17 mouse cellular contexts compared by ENCODE assay signal in genomic region chr8:4837719-4838118, GRCm38 (mm10). TPM values are rescaled to one million over a fixed set of nuclear protein-coding genes. Genes with fewer than 3 reads are reported as not detected.
DNase-seq lines count a peak whose midpoint lies in the region; ATAC-seq and TF ChIP-seq lines count a peak whose summit lies in the region.
"Had no signal": no experiment of that assay in that cellular context is flagged by ENCODE, and none has a peak within 500 bp of the region (broad histone marks: within the 10 kb centered on the region; RNA-seq: fewer than 3 reads in every experiment).

No protein-coding gene starts in this region.

- no peak for DNase-seq in kidney, adult 11 months
- DNase-seq in liver (no peak), Patski (ENCODE audit: low read depth, low spot score) (peak; percentile 59)
- DNase-seq in kidney, postnatal 14 days = peak; percentile 16
- DNase-seq in yolk sac, embryonic 10.5 days (ENCODE audit: low spot score) = no peak
- DNase-seq: adrenal gland, postnatal 36 days; cerebellum, adult 9-10 months; gastrocnemius, adult 2 months; layer of hippocampus, adult 9-11 months; right cerebral cortex, adult 18-20 months; right cerebral cortex, postnatal 4 days had no signal

- no peak overlapping the region for H3K9ac ChIP-seq in kidney, embryonic 14.5 days (ENCODE audit: low read depth, low read length)
- no peak overlapping the region for H3K9ac ChIP-seq in liver, embryonic 15.5 days
- H3K9ac ChIP-seq: forebrain, embryonic 13.5 days; hindbrain, embryonic 12.5 days had no signal

- CTCF ChIA-PET in Patski (lab: Charles Lee) = no interaction called here

- H3K4me1 ChIP-seq in kidney, embryonic 14.5 days (ENCODE audit: control insufficient read depth, insufficient read depth, low read length) = no peaks in the 10 kb centered on the region
- no peaks in the 10 kb centered on the region for H3K4me1 ChIP-seq in liver, embryonic 15.5 days (replicated peaks)
- H3K4me1 ChIP-seq: forebrain, embryonic 13.5 days; hindbrain, embryonic 12.5 days had no signal

- H3K36me3 ChIP-seq in kidney, embryonic 14.5 days (ENCODE audit: control insufficient read depth, insufficient read depth, low read length) = no peaks in the 10 kb centered on the region
- no peaks in the 10 kb centered on the region for H3K36me3 ChIP-seq in liver, embryonic 15.5 days (replicated peaks)
- H3K36me3 ChIP-seq: hindbrain, embryonic 12.5 days had no signal

- peak; percentile 86 for ATAC-seq in kidney, embryonic 14.5 days (ENCODE audit: low FRiP score, low TSS enrichment)
- ATAC-seq in liver, embryonic 15.5 days (ENCODE audit: insufficient read depth) = 0 out of 2 replicates have a peak, but pooled peaks have one; percentile 22
- ATAC-seq in Patski = peak; percentile 95
- ATAC-seq: forebrain, embryonic 13.5 days had no signal

- in situ Hi-C loops in Patski (cut with MboI; ENCODE audit: low pct_unique_long_range_greater_than_20kb) = no loop called here

- no peak overlapping the region for H3K4me3 ChIP-seq in kidney, embryonic 14.5 days (ENCODE audit: low read length)
- H3K4me3 ChIP-seq in liver, embryonic 15.5 days (replicated peaks) = no peak overlapping the region
- H3K4me3 ChIP-seq: forebrain, embryonic 13.5 days; gastrocnemius, adult 2 months; hindbrain, embryonic 12.5 days; left cerebral cortex, adult 2 months had no signal

- WGBS in kidney, embryonic 14.5 days = 68% methylated on average over 2 of the region's 2 CpGs
- 44% methylated on average over 2 of the region's 2 CpGs for WGBS in liver, embryonic 15.5 days (ENCODE audit: insufficient replicate concordance)

- H3K27ac ChIP-seq in kidney, embryonic 14.5 days (ENCODE audit: low read depth, low read length) = no peak overlapping the region
- 0 out of 2 replicates have a peak overlapping the region, but pooled peaks have one; percentile 42 for H3K27ac ChIP-seq in liver, embryonic 15.5 days (replicated peaks)
- H3K27ac ChIP-seq: forebrain, embryonic 13.5 days; gastrocnemius, adult 2 months; hindbrain, embryonic 12.5 days; left cerebral cortex, adult 2 months had no signal

- H3K27me3 ChIP-seq in kidney, embryonic 14.5 days (ENCODE audit: control insufficient read depth, insufficient read depth, low read length) = no peaks in the 10 kb centered on the region
- H3K27me3 ChIP-seq in liver, embryonic 15.5 days = no peaks in the 10 kb centered on the region
- H3K27me3 ChIP-seq in Patski = no peaks in the 10 kb centered on the region
- H3K27me3 ChIP-seq: forebrain, embryonic 13.5 days; hindbrain, embryonic 12.5 days had no signal

- no peaks in the 10 kb centered on the region for H3K9me3 ChIP-seq in kidney, embryonic 14.5 days (ENCODE audit: control insufficient read depth, low read length)
- no peaks in the 10 kb centered on the region for H3K9me3 ChIP-seq in liver, embryonic 15.5 days (replicated peaks)
- H3K9me3 ChIP-seq: forebrain, embryonic 13.5 days; hindbrain, embryonic 12.5 days had no signal

- H3K4me2 ChIP-seq in kidney, embryonic 14.5 days (replicated peaks; ENCODE audit: low read depth, low read length) = no peak overlapping the region
- no peak overlapping the region for H3K4me2 ChIP-seq in liver, embryonic 15.5 days
- H3K4me2 ChIP-seq: forebrain, embryonic 13.5 days; hindbrain, embryonic 12.5 days; midbrain, embryonic 11.5 days had no signal

- POLR2A ChIA-PET in Patski (lab: Charles Lee) = no interaction called here

- TF ChIP-seq CTCF in Patski (IDR thresholded peaks at IDR 0.05) = no peak

RNA-seq across cellular contexts. Expression of gene Shcbp1, which starts 58.4 kb away (rescaled TPM):
- polyA plus RNA-seq in kidney, embryonic 14.5 days (2014; fragmentation: Nextera tagmentation; extraction: Ambion mirVana) = 82.6 and 88.3 TPM in 2 replicates
- polyA plus RNA-seq in liver, embryonic 15.5 days (2015; fragmentation: Nextera tagmentation; extraction: Ambion mirVana) = 36.9 and 39.4 TPM in 2 replicates
- polyA plus RNA-seq in Patski (2021) = 25.5 TPM

Comparison
In these comparisons a context has a peak if more than half of its experiments do, and no peak if none do; other contexts are left out.
1. DNase-seq: peak in Patski (single experiment) and kidney, postnatal 14 days (single experiment); none in kidney, adult 11 months (single experiment), liver (single experiment) and yolk sac, embryonic 10.5 days (single experiment).
2. ATAC-seq: peak in every context shown above with its lines; median percentile 95 in Patski; 86 in kidney, embryonic 14.5 days; 22 in liver, embryonic 15.5 days.